Mouse (Mus musculus): ENCODE measurements around the gene Ppp1ca.

GRCm38 (mm10) chr19:4202149-4202548 lies 10.3 kb downstream of the Ppp1ca start:
- no peak for TF ChIP-seq CTCF (IDR thresholded peaks at IDR 0.05; ENCODE audit: borderline replicate concordance, control insufficient read depth, extremely low read depth, insufficient read depth, low read length, poor library complexity)
- no peak for TF ChIP-seq POLR2A (IDR thresholded peaks at IDR 0.05; ENCODE audit: control insufficient read depth, extremely low read depth, insufficient read depth, low read length, poor library complexity)
